Mouse (Mus musculus) cerebellum, adult 8-10 months (tissue): ENCODE results near the gene Gm8257.
"Not testable (repeated sequence)": the region's sequence is repeated elsewhere in the genome, so short reads cannot be mapped to it uniquely, and the experiment has no call there.

Experiments
- DNase-seq: peaks from one replicate; pipeline ENCODE4 v3.0.0; 2022

Gene Gm8257

DNA sequence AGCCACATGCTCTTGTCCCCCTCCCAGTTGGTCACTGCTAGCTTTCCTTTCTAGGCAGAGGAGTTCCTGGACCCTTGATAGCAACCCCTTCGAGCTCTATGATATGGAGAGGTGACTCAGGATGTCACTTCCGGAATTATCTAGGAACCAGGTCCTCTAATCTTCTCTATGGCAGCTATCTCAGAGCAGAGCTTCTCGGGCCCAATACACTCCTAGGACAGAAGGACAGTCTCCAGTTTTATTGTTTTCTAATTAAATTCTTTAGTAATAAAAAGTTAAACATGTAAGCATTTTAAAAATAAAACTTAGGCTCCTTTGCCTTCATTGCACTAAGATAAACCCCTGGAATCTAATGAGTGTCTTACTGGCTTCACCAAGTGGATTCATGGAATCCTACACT, at the start of gene Gm8257:
Gene Gm8257 (minus strand): TSS at position 101 of the 400 bp plus-strand sequence.
- DNase-seq: not testable (repeated sequence)

- DNase-seq: no peak
These were observed 44.0 kb upstream of the Gm8257 start, which contains the start of gene Gm8267 for GRCm38 (mm10) chr14:44750240-44750639. Gm8267 (minus strand) TSS chr14:44750340.

DNA sequence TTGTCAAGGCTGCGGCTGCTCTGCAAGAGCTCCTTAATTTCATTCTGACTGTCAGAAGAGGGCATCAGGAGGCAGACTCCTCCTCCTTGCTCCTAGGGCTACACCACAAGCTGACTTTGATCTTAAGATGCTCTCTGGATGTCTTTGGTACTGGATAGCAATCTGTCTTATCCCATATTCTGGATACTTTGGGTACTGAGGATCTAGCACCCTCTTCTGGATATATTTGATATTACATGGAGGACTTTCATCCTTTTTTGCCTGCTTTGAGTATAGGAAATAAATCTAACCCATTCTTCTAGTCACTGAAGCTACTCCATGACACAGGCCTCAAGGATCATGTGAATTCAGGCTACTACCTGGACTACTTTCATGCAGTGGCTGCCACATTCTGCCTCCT, 36.5 kb upstream of the Gm8257 start:
- not testable (repeated sequence) for DNase-seq

- not testable (repeated sequence) for DNase-seq
These were observed 24.5 kb upstream of the Gm8257 start for GRCm38 (mm10) chr14:44730711-44731110.

GRCm38 (mm10) chr14:44627737-44628136, 78.5 kb downstream of the Gm8257 start, which contains the start of gene Gm5624:
Gm5624 (minus strand) TSS chr14:44627938.
- not testable (repeated sequence) for DNase-seq
